Mouse (Mus musculus) liver, adult 2 months (tissue): ENCODE data around the gene Hist2h3c1. TPM values are rescaled to one million over a fixed set of nuclear protein-coding genes. Genes with fewer than 3 reads are reported as not detected.

ENCODE experiments used
- DNase-seq: peaks from one replicate; pipeline ENCODE4 v3.0.0-alpha.2; 2011; ENCODE audit warnings: low read depth, low spot score; ENCODE audit errors: extremely low read depth
- H3K27ac ChIP-seq: fragments of 200-500 bp; replicated peaks from 2 replicates; pipeline ENCODE4 v1.5.1; 2012; ENCODE audit warnings: low read depth, mild to moderate bottlenecking, control low read depth, inconsistent platforms, low read length; ENCODE audit not compliant: insufficient read depth
- H3K27me3 ChIP-seq: fragments of 200-500 bp; 2 replicates; pipeline ENCODE4 v1.6.1; 2012; ENCODE audit warnings: mild to moderate bottlenecking, moderate library complexity, low read length, inconsistent platforms; ENCODE audit not compliant: control insufficient read depth, insufficient read depth
- H3K36me3 ChIP-seq: fragments of 200-500 bp; 2 replicates; pipeline ENCODE4 v1.6.1; 2012; ENCODE audit warnings: low read length, inconsistent platforms; ENCODE audit not compliant: control insufficient read depth, insufficient read depth
- H3K4me1 ChIP-seq: fragments of 200-500 bp; 2 replicates; pipeline ENCODE4 v1.6.1; 2011; ENCODE audit warnings: low read length; ENCODE audit not compliant: control insufficient read depth, insufficient read depth
- H3K4me3 ChIP-seq: fragments of 200-500 bp; 2 replicates; pipeline ENCODE4 v1.5.1; 2011; ENCODE audit warnings: low read depth, mild to moderate bottlenecking, control low read depth, low read length, moderate library complexity; ENCODE audit not compliant: insufficient read depth
- H3K79me2 ChIP-seq: fragments of 200-500 bp; 2 replicates; pipeline ENCODE4 v1.6.1; 2012; ENCODE audit warnings: inconsistent platforms, mild to moderate bottlenecking, low read length, moderate library complexity; ENCODE audit not compliant: control insufficient read depth, insufficient read depth
- H3K9ac ChIP-seq: fragments of 200-500 bp; 2 replicates; pipeline ENCODE4 v1.6.1; 2012; ENCODE audit warnings: low read depth, mild to moderate bottlenecking, control low read depth, inconsistent platforms, low read length
- CTCF ChIP-seq: fragments of 200-500 bp; IDR thresholded peaks from 2 replicates; pipeline ENCODE4 v1.5.1; 2011; ENCODE audit warnings: low read depth, low read length, control low read depth
- POLR2A ChIP-seq: fragments of 200-500 bp; IDR thresholded peaks from 2 replicates; pipeline ENCODE4 v1.6.1; 2011; ENCODE audit warnings: low read length, control low read depth; ENCODE audit not compliant: insufficient read depth; ENCODE audit errors: extremely low read depth
- WGBS: fragments of 180-500 bp; shearing (Covaris S2); methylation state at CpG from one replicate; pipeline ENCODE4 v1.1.7; 2018; 5-methylcytosine and 5-hydroxymethylcytosine counted together
- polyA plus RNA-seq: library from polyadenylated mRNA; depleted of rRNA; stranded (reverse); fragments of >200 nt; gene quantifications from 2 replicates; pipeline ENCODE4 v1.2.3, GENCODE M21; 2012
- total RNA-seq: library from RNA; depleted of rRNA; stranded (reverse); fragments of >200 nt; gene quantifications from 2 replicates; pipeline ENCODE4 v1.2.3, GENCODE M21; 2014

Gene Hist2h3c1
- total and polyA plus RNA-seq, 2 experiments, result not detected

- no peak for DNase-seq
- H3K36me3 ChIP-seq, result no peaks in the 10 kb centered on the region
- H3K4me1 ChIP-seq, result peaks cover 7% of the 10 kb centered on the region
- H3K27me3 ChIP-seq, result no peaks in the 10 kb centered on the region
- no peaks in the 10 kb centered on the region for H3K79me2 ChIP-seq
- WGBS, result 58% methylated on average over 4 of the region's 4 CpGs
- H3K9ac ChIP-seq, result no peak overlapping the region
- no peak overlapping the region for H3K27ac ChIP-seq
- no peak overlapping the region for H3K4me3 ChIP-seq
- TF ChIP-seq POLR2A (no peak), CTCF (no peak)
Measured at GRCm38 (mm10) chr3:96249034-96249345, 2.5 kb downstream of the Hist2h3c1 start.

- WGBS, result 94% methylated on average over 3 of the region's 3 CpGs
- no peak for DNase-seq
- no peak overlapping the region for H3K9ac ChIP-seq
- H3K27me3 ChIP-seq, result no peaks in the 10 kb centered on the region
- no peaks in the 10 kb centered on the region for H3K36me3 ChIP-seq
- H3K4me1 ChIP-seq, result peaks cover 2% of the 10 kb centered on the region; the same call in 1 of the 2 replicates
- no peak overlapping the region for H3K4me3 ChIP-seq
- TF ChIP-seq CTCF, result no peak
- no peak for TF ChIP-seq POLR2A
- H3K27ac ChIP-seq, result no peak overlapping the region
- no peaks in the 10 kb centered on the region for H3K79me2 ChIP-seq
Measured at GRCm38 (mm10) chr3:96250890-96251289, 4.4 kb downstream of the Hist2h3c1 start.

GRCm38 (mm10) chr3:96251787-96252186, 5.3 kb downstream of the Hist2h3c1 start:
- H3K79me2 ChIP-seq, result no peaks in the 10 kb centered on the region
- DNase-seq, result no peak
- WGBS, result 80% methylated on average over 3 of the region's 3 CpGs
- peaks cover 2% of the 10 kb centered on the region for H3K4me1 ChIP-seq
- H3K27ac ChIP-seq, result no peak overlapping the region
- H3K4me3 ChIP-seq, result no peak overlapping the region
- H3K9ac ChIP-seq, result no peak overlapping the region
- TF ChIP-seq POLR2A (no peak), CTCF (no peak)
- no peaks in the 10 kb centered on the region for H3K36me3 ChIP-seq
- no peaks in the 10 kb centered on the region for H3K27me3 ChIP-seq

- no peak for TF ChIP-seq CTCF
- TF ChIP-seq POLR2A, result no peak
- WGBS, result 78% methylated on average over 10 of the region's 10 CpGs
- Histone ChIP-seq H3K36me3 (no peaks in the 10 kb centered on the region), H3K79me2 (no peaks in the 10 kb centered on the region), H3K4me1 (no peaks in the 10 kb centered on the region; the same call in 1 of the 2 replicates), H3K4me3 (no peak overlapping the region), H3K27ac (no peak overlapping the region), H3K27me3 (no peaks in the 10 kb centered on the region), H3K9ac (no peak overlapping the region)
- no peak for DNase-seq
Measured at GRCm38 (mm10) chr3:96254683-96255355, 8.3 kb downstream of the Hist2h3c1 start.

GRCm38 (mm10) chr3:96255926-96256593, 9.6 kb downstream of the Hist2h3c1 start:
- DNase-seq, result no peak
- Histone ChIP-seq H3K9ac (no peak overlapping the region), H3K79me2 (no peaks in the 10 kb centered on the region), H3K4me1 (no peaks in the 10 kb centered on the region; the same call in 1 of the 2 replicates), H3K27ac (no peak overlapping the region), H3K27me3 (no peaks in the 10 kb centered on the region), H3K36me3 (no peaks in the 10 kb centered on the region), H3K4me3 (no peak overlapping the region)
- TF ChIP-seq POLR2A, result no peak
- TF ChIP-seq CTCF, result no peak
- WGBS, result 68% methylated on average over 5 of the region's 5 CpGs

- no peaks in the 10 kb centered on the region for H3K27me3 ChIP-seq
- 70% methylated on average over 3 of the region's 3 CpGs for WGBS
- peaks cover 4% of the 10 kb centered on the region; the same call in 1 of the 2 replicates for H3K4me1 ChIP-seq
- no peaks in the 10 kb centered on the region for H3K79me2 ChIP-seq
- H3K27ac ChIP-seq, result no peak overlapping the region
- no peaks in the 10 kb centered on the region for H3K36me3 ChIP-seq
- no peak for DNase-seq
- no peak overlapping the region for H3K4me3 ChIP-seq
- no peak overlapping the region for H3K9ac ChIP-seq
- TF ChIP-seq CTCF, result no peak
Measured at GRCm38 (mm10) chr3:96257190-96257589, 10.7 kb downstream of the Hist2h3c1 start.
